Mouse (Mus musculus) CD4-positive helper T cell, adult 2 months (primary cell): ENCODE measurements around the gene Ly6g6d.

Experiments used
- DNase-seq: peaks from one replicate; pipeline ENCODE4 v3.0.0-alpha.2; 2012; ENCODE audit warnings: low read depth, missing footprints, low spot score

Gene Ly6g6d

DNA sequence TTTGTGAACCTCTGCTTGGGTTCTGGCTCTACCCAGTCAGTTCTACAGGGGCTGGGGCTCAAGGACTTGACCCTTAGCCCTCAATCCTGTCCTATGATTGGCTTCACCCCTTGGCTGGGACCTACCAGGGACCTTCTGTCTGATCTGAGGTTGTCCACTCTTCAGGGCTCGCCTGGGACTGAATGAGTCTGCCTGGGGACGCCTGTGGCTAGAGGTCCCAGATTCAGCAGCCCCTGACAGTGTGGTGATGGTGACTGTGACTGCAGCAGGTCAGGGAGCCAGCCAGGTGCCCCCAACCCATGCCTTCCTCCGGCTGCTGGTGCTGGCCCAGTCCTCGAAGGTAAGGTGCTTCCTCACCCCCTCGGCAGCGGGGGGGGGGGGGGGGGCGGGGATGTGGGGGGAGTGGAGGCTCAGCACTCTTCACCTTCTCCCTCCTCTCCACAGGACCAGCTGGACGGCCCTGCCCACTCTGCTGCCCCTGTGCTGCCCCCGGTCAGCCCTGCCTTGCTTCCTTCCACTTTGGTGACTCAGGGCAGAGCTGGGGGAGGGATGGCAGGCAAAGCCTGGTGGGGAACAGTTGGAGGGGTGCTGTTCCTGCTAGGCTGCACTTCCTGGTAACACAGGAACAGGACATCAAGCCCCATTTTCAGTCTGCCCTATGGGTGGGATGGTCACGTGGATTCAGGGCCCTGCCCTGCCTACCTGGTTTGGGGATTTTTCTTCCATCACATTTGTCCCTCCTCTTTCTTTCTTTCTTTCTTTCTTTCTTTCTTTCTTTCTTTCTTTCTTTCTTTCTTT, 53.0 kb downstream of the Ly6g6d start:
- DNase-seq, result no peak

- no peak for DNase-seq
These were observed 53.6 kb downstream of the Ly6g6d start for GRCm38 (mm10) chr17:35024261-35024660.

DNA sequence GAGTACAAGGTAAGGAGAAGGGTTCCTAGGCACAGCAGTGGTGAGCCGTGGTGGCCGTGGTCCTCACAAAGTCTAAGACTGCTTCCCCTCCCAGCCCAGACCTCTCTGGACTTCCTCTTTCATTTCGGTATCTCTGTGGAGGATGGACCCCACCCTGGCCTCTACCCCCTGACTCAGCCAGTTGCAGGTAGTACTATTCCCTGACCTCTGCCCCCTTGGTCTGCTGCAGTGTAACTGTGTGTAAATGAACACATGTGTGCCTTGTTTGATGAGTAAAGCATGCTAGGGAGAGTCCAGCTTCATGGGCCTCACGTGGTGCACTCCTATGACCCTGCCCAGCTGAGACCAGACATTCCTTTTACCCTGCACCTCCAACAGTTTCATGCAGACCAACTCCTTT, 54.1 kb downstream of the Ly6g6d start:
- DNase-seq, result no peak

- no peak for DNase-seq
These were observed 54.6 kb downstream of the Ly6g6d start for GRCm38 (mm10) chr17:35023221-35023620.

DNA sequence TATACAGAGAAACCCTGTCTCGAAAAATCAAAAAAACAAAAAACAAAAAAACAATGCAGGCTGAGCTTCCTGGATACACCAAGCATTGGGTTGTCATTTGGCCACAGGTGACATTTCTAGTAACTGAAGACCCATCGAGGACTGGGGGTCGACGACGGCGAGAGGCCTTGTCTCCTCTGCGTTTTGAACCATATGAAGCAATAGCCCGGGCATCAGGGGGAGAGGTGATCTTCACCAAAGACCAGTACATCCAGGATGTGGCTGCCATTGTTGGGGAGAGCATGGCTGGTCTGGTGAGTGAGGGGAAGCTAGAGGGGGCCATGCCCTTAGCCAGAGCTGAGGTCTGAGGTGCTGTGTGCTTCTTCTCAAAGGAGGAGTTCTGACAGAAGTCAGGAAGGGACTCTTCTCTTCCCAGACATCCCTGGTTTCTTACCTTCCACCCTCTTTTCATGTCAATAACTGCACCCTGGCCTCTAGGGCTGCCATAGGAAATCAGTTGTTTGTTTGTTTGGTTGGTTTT, 55.3 kb downstream of the Ly6g6d start:
- no peak for DNase-seq

DNA sequence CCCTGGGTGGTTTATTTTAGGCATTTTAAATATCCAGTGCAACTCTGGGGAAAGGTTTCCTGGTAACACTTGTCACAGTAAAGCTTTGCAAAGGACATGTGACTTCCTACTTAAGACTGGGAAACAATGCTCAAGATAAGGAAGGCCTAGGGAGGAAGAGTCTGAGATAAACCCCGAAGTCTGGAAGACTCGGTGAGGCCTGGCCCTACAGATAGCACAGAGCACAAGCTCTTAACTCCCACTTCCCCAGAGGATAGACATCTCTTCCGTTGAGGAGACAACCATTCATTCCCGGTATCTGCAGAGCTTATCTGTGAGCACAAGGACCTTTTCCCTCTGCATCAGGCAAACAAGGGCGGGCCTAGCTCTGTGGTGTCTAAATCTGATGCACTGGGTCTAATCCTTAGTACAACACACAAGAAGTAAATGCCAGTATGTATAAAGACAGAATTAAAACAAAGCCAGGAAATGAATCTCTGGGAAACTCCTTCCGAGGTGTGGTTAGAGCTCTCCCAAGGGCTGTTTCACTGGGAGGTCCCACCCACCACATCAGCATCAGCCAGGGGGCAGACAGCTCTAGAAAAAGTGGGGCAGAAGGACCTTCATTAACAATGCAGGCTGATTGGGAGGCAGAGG, 55.9 kb downstream of the Ly6g6d start:
- no peak for DNase-seq
